Mouse (Mus musculus): ENCODE data around the gene Gpr68. TPM values are rescaled to one million over a fixed set of nuclear protein-coding genes. Genes with fewer than 3 reads are reported as not detected.
A peak's percentile ranks its signal among the peaks of the same experiment; 100 is the strongest.

Gene Gpr68
- 0.10 TPM in 1 of 2 replicates, not detected in the other for polyA plus RNA-seq (2014; fragmentation: Nextera tagmentation; extraction: Ambion mirVana)

DNA sequence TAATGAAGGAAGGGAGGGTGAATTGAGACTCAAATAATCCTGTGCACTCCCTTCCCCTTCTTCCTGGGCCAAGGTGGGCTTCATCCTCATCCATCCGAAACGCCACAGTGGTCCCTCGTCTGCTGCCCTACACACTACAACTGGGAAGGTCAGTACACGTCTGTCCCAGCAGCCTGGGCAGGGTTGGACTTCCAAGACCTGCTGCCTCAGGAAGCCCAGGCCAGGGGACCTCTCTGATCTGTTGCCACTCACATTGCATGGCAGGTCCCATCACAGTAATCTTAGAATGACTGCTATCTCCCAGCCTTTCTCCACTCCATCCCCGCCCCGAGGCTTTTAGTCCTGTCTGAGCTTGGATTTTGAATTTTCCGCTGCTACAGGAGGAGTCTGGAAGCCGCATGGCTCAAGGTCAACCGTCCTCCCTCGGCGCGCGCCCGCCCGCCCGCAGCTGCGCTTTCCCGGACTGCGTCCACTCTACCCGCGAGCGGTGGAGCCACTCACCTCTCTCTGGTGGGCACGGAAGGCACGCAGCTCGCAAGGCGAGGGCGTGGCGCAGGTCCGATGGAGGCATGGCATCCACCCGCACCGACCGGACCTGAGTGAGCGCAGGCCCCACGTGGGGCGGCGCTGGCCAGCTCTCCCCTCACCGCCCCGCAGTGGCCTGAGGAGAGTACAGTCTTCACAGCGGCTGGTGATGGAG is at the start of gene Gpr68:
Gene Gpr68 (minus strand): TSS at position 601 of the 700 bp plus-strand sequence.
- no peak within 1 kb of the TSS for H3K27ac ChIP-seq (ENCODE audit: low read depth, low read length)
- H3K4me3 ChIP-seq (ENCODE audit: low read depth, low read length), result peak within 1 kb of the TSS; percentile 41
- H3K27me3 ChIP-seq (ENCODE audit: control insufficient read depth, insufficient read depth, low read length), result peaks cover 4% of the 10 kb centered on the region
- WGBS, result 4% methylated on average over 39 of the region's 39 CpGs
- H3K4me1 ChIP-seq (ENCODE audit: control insufficient read depth, insufficient read depth, low read length), result peaks cover 6% of the 10 kb centered on the region; the same call in 1 of the 2 replicates
- H3K36me3 ChIP-seq (ENCODE audit: control insufficient read depth, insufficient read depth, low read length), result peaks cover 2% of the 10 kb centered on the region
- peak; percentile 82 for ATAC-seq (ENCODE audit: low FRiP score)
- no peaks in the 10 kb centered on the region for H3K9me3 ChIP-seq (ENCODE audit: control insufficient read depth, low read length)
- DNase-seq (ENCODE audit: low spot score, missing footprints), result peak; percentile 91
- H3K4me2 ChIP-seq, result peak within 1 kb of the TSS; percentile 83
- peak within 1 kb of the TSS; percentile 70 for H3K9ac ChIP-seq (ENCODE audit: low read length)

DNA sequence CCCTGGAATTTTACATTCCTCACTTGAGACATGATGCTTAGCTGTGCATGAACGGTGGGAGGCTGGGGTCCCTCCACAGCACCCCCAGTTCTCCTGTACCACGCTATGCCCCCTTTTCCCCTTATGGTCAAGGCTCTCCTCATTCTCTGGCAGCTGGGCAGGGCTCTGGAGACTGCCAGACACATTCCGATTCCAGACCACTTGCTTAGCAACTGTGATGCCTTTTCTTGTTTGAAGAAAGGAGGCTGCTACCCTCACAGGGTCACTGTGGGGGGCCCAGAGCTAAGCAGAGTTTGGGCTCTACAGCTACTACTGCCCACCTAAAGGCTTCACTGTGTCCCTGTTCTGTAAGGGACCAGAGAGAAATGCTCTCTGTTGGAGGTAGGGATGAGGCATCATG is 49.3 kb upstream of the Gpr68 start:
- H3K4me1 ChIP-seq (ENCODE audit: control insufficient read depth, insufficient read depth, low read length), result peaks cover 9% of the 10 kb centered on the region
- WGBS, result 49% methylated on average over 3 of the region's 3 CpGs
- H3K27me3 ChIP-seq (ENCODE audit: control insufficient read depth, insufficient read depth, low read length), result no peaks in the 10 kb centered on the region; the same call in 1 of the 2 replicates
- ATAC-seq (ENCODE audit: low FRiP score) (no peak), DNase-seq (ENCODE audit: low spot score, missing footprints) (peak; percentile 88)
- 0 out of 2 replicates have a peak overlapping the region, but pooled peaks have one; percentile 31 for H3K9ac ChIP-seq (ENCODE audit: low read length)
- H3K4me3 ChIP-seq (ENCODE audit: low read depth, low read length), result no peak overlapping the region
- peak overlapping the region; percentile 4; the same call in 1 of the 2 replicates for H3K27ac ChIP-seq (ENCODE audit: low read depth, low read length)
- 0 out of 2 replicates have a peak, but pooled peaks cover 2% of the 10 kb centered on the region for H3K36me3 ChIP-seq (ENCODE audit: control insufficient read depth, insufficient read depth, low read length)
- H3K4me2 ChIP-seq, result no peak overlapping the region
- no peaks in the 10 kb centered on the region for H3K9me3 ChIP-seq (ENCODE audit: control insufficient read depth, low read length)

DNA sequence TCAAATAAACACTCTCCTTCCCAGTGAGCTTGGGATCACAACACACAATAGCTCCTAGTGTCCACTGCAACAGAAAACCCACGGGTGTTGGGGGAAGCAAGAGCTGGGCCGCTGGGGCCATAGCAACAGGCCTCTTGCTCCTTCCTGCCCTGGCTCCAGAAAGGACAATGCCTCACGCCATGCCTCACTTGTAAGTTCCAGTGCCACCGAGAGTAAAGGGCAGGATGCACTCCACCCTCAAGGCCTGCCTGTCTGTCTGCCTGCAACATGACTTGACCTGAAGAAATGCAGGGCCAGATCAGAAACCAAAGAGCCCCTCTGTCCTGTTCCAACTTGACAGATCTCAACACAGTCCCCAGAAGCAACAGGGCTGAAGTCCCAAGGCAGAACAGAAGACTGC is 48.8 kb upstream of the Gpr68 start:
- 42% methylated on average over 4 of the region's 4 CpGs for WGBS
- H3K4me2 ChIP-seq, result no peak overlapping the region
- peak overlapping the region; percentile 4; the same call in 1 of the 2 replicates for H3K27ac ChIP-seq (ENCODE audit: low read depth, low read length)
- H3K4me1 ChIP-seq (ENCODE audit: control insufficient read depth, insufficient read depth, low read length), result peaks cover 9% of the 10 kb centered on the region
- H3K4me3 ChIP-seq (ENCODE audit: low read depth, low read length), result no peak overlapping the region
- DNase-seq (ENCODE audit: low spot score, missing footprints) (no peak), ATAC-seq (ENCODE audit: low FRiP score) (no peak)
- H3K36me3 ChIP-seq (ENCODE audit: control insufficient read depth, insufficient read depth, low read length), result 0 out of 2 replicates have a peak, but pooled peaks cover 2% of the 10 kb centered on the region
- H3K9ac ChIP-seq (ENCODE audit: low read length), result peak overlapping the region; percentile 31; the same call in 1 of the 2 replicates
- H3K27me3 ChIP-seq (ENCODE audit: control insufficient read depth, insufficient read depth, low read length), result no peaks in the 10 kb centered on the region; the same call in 1 of the 2 replicates
- H3K9me3 ChIP-seq (ENCODE audit: control insufficient read depth, low read length), result no peaks in the 10 kb centered on the region

DNA sequence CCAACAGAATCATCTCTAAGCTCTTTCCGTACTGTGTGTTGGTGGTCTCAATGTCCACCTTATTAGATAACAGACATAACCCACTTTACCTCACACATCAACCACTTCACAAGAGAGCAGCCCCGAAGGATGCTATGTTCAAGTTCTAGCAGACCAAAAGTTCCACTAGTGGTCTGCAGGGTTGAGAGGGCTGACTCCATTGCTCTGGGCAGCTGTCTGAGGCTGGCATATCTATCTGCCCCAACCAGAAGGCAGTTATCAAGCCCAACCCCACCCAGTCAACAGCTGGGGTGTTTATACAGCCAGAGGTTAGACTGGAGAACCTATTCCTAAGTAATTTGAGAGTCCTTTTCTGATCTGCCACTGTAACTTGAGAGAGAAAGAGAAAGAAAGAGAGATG is 48.0 kb upstream of the Gpr68 start:
- DNase-seq (ENCODE audit: low spot score, missing footprints) (no peak), ATAC-seq (ENCODE audit: low FRiP score) (no peak)
- Histone ChIP-seq H3K27me3 (ENCODE audit: control insufficient read depth, insufficient read depth, low read length) (no peaks in the 10 kb centered on the region; the same call in 1 of the 2 replicates), H3K9ac (ENCODE audit: low read length) (no peak overlapping the region; the same call in 1 of the 2 replicates), H3K36me3 (ENCODE audit: control insufficient read depth, insufficient read depth, low read length) (0 out of 2 replicates have a peak, but pooled peaks cover 2% of the 10 kb centered on the region), H3K27ac (ENCODE audit: low read depth, low read length) (no peak overlapping the region), H3K4me3 (ENCODE audit: low read depth, low read length) (no peak overlapping the region), H3K4me2 (no peak overlapping the region), H3K4me1 (ENCODE audit: control insufficient read depth, insufficient read depth, low read length) (peaks cover 9% of the 10 kb centered on the region), H3K9me3 (ENCODE audit: control insufficient read depth, low read length) (no peaks in the 10 kb centered on the region)
- WGBS, result 96% methylated on average over 2 of the region's 2 CpGs

DNA sequence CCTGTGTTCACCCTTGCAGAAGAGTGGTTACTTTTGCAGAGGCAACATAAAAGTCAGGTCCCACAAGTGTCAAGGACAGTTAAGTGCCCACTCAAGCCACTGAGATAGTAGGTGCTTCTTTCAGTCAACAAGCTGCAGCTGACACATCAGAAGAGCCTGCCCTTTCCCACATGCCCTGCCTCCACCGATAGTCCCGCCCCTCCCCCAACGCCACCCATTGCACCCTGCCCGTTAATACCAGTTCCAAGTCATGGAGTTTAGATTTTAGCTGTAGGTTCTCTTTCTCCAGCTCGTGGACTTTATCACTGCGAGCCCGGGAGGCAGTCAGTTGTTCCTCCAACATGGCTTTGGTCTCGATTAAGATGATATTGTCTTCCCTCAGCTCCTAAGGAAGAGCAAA is 45.9 kb upstream of the Gpr68 start:
- Histone ChIP-seq H3K9me3 (ENCODE audit: control insufficient read depth, low read length) (no peaks in the 10 kb centered on the region), H3K4me3 (ENCODE audit: low read depth, low read length) (no peak overlapping the region), H3K27me3 (ENCODE audit: control insufficient read depth, insufficient read depth, low read length) (no peaks in the 10 kb centered on the region; the same call in 1 of the 2 replicates), H3K36me3 (ENCODE audit: control insufficient read depth, insufficient read depth, low read length) (0 out of 2 replicates have a peak, but pooled peaks cover 2% of the 10 kb centered on the region), H3K9ac (ENCODE audit: low read length) (no peak overlapping the region), H3K4me2 (no peak overlapping the region), H3K27ac (ENCODE audit: low read depth, low read length) (no peak overlapping the region), H3K4me1 (ENCODE audit: control insufficient read depth, insufficient read depth, low read length) (peaks cover 9% of the 10 kb centered on the region)
- ATAC-seq (ENCODE audit: low FRiP score), result no peak
- no peak for DNase-seq (ENCODE audit: low spot score, missing footprints)
- 70% methylated on average over 8 of the region's 8 CpGs for WGBS

DNA sequence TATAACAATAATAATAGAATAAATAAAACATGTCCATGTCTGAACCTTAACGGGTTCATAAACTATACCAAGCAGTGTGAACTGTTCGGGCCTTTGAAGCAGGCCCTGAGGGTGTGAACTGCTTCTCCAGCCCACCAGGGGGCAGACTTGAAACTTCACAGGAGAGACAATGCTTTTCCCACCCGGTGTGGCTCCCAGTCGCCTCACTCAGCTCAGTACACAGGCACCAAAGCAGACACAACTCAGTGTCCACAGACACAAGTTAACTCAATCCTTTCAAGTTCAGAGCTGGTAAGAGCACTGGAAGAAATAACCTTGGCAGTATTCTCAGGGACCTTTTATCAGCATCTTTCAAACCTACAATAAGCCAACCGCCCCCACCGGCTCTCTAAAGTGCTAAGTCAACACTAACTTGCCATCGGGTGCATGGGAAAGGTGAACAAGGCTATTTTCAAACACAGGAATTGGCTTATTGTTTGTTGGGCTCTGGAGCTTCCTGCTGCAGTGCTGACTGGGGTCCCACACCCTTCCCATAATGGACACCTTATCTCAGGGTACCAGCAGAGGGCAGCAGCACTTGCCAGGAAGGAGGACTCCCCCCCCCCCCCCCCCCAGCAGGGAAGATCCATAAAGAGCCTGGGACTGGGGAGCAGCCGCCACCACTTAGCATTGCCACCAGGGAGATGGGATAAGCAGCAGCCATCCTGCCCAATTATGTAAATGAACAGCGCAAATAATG is 44.4 kb upstream of the Gpr68 start:
- peak; percentile 83 for ATAC-seq (ENCODE audit: low FRiP score)
- H3K36me3 ChIP-seq (ENCODE audit: control insufficient read depth, insufficient read depth, low read length), result peaks cover 8% of the 10 kb centered on the region; the same call in 1 of the 2 replicates

DNA sequence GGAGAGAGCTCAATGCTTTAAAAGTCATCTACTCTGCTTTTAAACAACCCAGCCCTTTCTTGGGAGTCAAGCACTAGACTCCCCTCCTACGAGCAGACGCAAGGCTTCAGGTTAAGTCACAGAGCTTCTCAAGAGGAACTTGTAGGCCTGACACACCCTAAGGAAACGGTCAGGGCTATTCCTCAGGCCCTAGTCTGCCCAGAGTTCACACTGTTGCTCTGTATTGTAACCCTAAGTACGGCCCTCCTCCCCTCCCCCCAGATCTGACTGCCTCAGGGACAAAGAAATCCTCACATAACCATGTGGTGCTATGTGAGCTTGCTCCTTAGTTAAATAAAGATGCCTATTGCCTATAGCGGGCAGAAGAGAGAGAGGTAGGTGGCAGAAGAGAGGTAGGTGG is 41.1 kb upstream of the Gpr68 start:
- no peak overlapping the region for H3K27ac ChIP-seq (ENCODE audit: low read depth, low read length)
- no peak for DNase-seq (ENCODE audit: low spot score, missing footprints)
- H3K9me3 ChIP-seq (ENCODE audit: control insufficient read depth, low read length), result no peaks in the 10 kb centered on the region
- no peak overlapping the region for H3K4me3 ChIP-seq (ENCODE audit: low read depth, low read length)
- no peak for ATAC-seq (ENCODE audit: low FRiP score)
- H3K4me1 ChIP-seq (ENCODE audit: control insufficient read depth, insufficient read depth, low read length), result no peaks in the 10 kb centered on the region
- H3K27me3 ChIP-seq (ENCODE audit: control insufficient read depth, insufficient read depth, low read length), result no peaks in the 10 kb centered on the region
- peaks cover 17% of the 10 kb centered on the region for H3K36me3 ChIP-seq (ENCODE audit: control insufficient read depth, insufficient read depth, low read length)
- WGBS, result 92% methylated on average over 5 of the region's 5 CpGs
- H3K4me2 ChIP-seq, result no peak overlapping the region
- H3K9ac ChIP-seq (ENCODE audit: low read length), result no peak overlapping the region

More for the DNA sequence above, 44.4 kb upstream of the Gpr68 start:
- peak; percentile 95 for DNase-seq (ENCODE audit: low spot score, missing footprints)
- Histone ChIP-seq H3K9me3 (ENCODE audit: control insufficient read depth, low read length) (no peaks in the 10 kb centered on the region), H3K27me3 (ENCODE audit: control insufficient read depth, insufficient read depth, low read length) (no peaks in the 10 kb centered on the region; the same call in 1 of the 2 replicates), H3K4me3 (ENCODE audit: low read depth, low read length) (no peak overlapping the region), H3K9ac (ENCODE audit: low read length) (no peak overlapping the region), H3K27ac (ENCODE audit: low read depth, low read length) (no peak overlapping the region), H3K4me2 (no peak overlapping the region), H3K4me1 (ENCODE audit: control insufficient read depth, insufficient read depth, low read length) (peaks cover 6% of the 10 kb centered on the region)
- 42% methylated on average over 9 of the region's 9 CpGs for WGBS

DNA sequence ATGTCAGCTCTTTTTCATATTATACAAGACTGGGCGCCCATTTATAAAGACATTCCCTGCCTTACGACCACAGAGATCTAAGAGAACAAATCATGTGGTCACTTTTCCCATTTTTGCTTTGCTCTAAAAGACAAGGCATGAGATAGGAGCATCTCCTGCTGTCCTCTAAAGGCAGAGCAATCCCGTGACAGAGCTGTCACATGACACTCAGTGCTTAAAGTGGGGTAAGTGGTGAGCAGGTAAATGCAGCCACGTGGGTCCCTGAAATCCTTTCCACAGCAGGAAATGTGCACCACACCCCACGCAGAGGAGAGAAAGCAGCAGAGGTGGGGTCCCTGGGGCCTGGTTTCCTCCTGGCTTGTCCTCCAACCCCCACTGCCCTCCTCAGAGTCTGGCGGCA is 40.0 kb upstream of the Gpr68 start:
- peaks cover 17% of the 10 kb centered on the region for H3K36me3 ChIP-seq (ENCODE audit: control insufficient read depth, insufficient read depth, low read length)
- H3K4me3 ChIP-seq (ENCODE audit: low read depth, low read length), result no peak overlapping the region
- H3K4me2 ChIP-seq, result no peak overlapping the region
- ATAC-seq (ENCODE audit: low FRiP score) (no peak), DNase-seq (ENCODE audit: low spot score, missing footprints) (no peak)
- WGBS, result 89% methylated on average over 6 of the region's 6 CpGs
- H3K4me1 ChIP-seq (ENCODE audit: control insufficient read depth, insufficient read depth, low read length), result no peaks in the 10 kb centered on the region
- no peaks in the 10 kb centered on the region for H3K9me3 ChIP-seq (ENCODE audit: control insufficient read depth, low read length)
- no peak overlapping the region for H3K27ac ChIP-seq (ENCODE audit: low read depth, low read length)
- H3K27me3 ChIP-seq (ENCODE audit: control insufficient read depth, insufficient read depth, low read length), result no peaks in the 10 kb centered on the region
- H3K9ac ChIP-seq (ENCODE audit: low read length), result no peak overlapping the region

DNA sequence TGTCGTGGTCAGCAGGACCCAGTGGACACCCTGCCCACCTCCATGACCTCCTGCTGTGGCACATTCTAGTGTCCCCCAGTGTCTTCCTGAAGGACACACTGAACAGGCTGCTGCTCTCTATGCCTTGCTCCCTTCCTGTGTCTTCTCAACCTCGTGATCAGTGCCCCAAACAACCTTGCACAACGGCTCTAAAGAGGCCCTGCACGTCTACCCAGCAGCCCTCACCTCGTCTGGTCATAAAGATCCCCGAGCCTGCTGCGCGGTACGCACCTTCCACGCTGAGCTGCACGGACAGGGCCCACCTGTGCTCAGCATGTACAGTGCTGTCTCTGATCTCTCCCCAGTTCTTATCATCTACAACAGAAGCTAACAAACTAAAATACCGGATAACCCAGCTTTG is 38.0 kb upstream of the Gpr68 start:
- Histone ChIP-seq H3K4me1 (ENCODE audit: control insufficient read depth, insufficient read depth, low read length) (no peaks in the 10 kb centered on the region), H3K27me3 (ENCODE audit: control insufficient read depth, insufficient read depth, low read length) (no peaks in the 10 kb centered on the region), H3K4me3 (ENCODE audit: low read depth, low read length) (no peak overlapping the region), H3K9ac (ENCODE audit: low read length) (no peak overlapping the region), H3K4me2 (no peak overlapping the region), H3K27ac (ENCODE audit: low read depth, low read length) (no peak overlapping the region), H3K36me3 (ENCODE audit: control insufficient read depth, insufficient read depth, low read length) (peaks cover 19% of the 10 kb centered on the region), H3K9me3 (ENCODE audit: control insufficient read depth, low read length) (no peaks in the 10 kb centered on the region)
- DNase-seq (ENCODE audit: low spot score, missing footprints), result no peak
- 94% methylated on average over 12 of the region's 12 CpGs for WGBS
- no peak for ATAC-seq (ENCODE audit: low FRiP score)
